Mouse (Mus musculus) liver, embryonic 11.5 days (tissue): ENCODE measurements at regions not wholly inside any gene's neighbourhood (a gene's known extent, or its start where the extent isn't known, plus 50 kb on each side); places are given as distances from the start of the nearest gene placed in this dataset.

ENCODE experiments used
- ATAC-seq: fragments of 200-750 bp; cut with Nextera tagmentation; replicated peaks from 2 replicates; pipeline ENCODE4 v1.8.0; 2017; ENCODE audit warnings: moderate number of reproducible peaks, mild to moderate bottlenecking, moderate TSS enrichment, moderate library complexity; ENCODE audit not compliant: low FRiP score
- DNase-seq: peaks from one replicate; pipeline ENCODE4 v3.0.0-alpha.2; 2017; ENCODE audit warnings: low spot score
- H3K27ac ChIP-seq: fragments of 300-500 bp; sonication (generic); 2 replicates; pipeline ENCODE4 v1.5.1; 2014; ENCODE audit warnings: mild to moderate bottlenecking, low read depth, low read length, control low read depth
- H3K27me3 ChIP-seq: fragments of 300-500 bp; sonication (generic); replicated peaks from 2 replicates; pipeline ENCODE4 v1.6.1; 2014; ENCODE audit warnings: low read length, mixed read lengths; ENCODE audit not compliant: control insufficient read depth, insufficient read depth
- H3K36me3 ChIP-seq: fragments of 300-500 bp; sonication (generic); 2 replicates; pipeline ENCODE4 v1.6.1; 2014; ENCODE audit warnings: mild to moderate bottlenecking, low read length, moderate library complexity, mixed read lengths; ENCODE audit not compliant: control insufficient read depth, insufficient read depth
- H3K4me1 ChIP-seq: fragments of 300-500 bp; sonication (generic); replicated peaks from 2 replicates; pipeline ENCODE4 v1.6.1; 2014; ENCODE audit warnings: low read length, mixed read lengths; ENCODE audit not compliant: control insufficient read depth, insufficient read depth
- H3K4me2 ChIP-seq: fragments of 300-500 bp; sonication (generic); 2 replicates; pipeline ENCODE4 v1.6.1; 2014; ENCODE audit warnings: mild to moderate bottlenecking, control low read depth, moderate library complexity
- H3K4me3 ChIP-seq: fragments of 300-500 bp; sonication (generic); 2 replicates; pipeline ENCODE4 v1.5.1; 2014; ENCODE audit warnings: low read depth, low read length, control low read depth
- H3K9ac ChIP-seq: fragments of 300-500 bp; sonication (generic); 2 replicates; pipeline ENCODE4 v1.6.1; 2014; ENCODE audit warnings: low read depth, low read length, control low read depth
- H3K9me3 ChIP-seq: fragments of 300-500 bp; sonication (generic); 2 replicates; pipeline ENCODE4 v1.6.1; 2016; ENCODE audit warnings: low read length, inconsistent platforms, mixed read lengths; ENCODE audit not compliant: control insufficient read depth
- WGBS: fragments of 180-500 bp; shearing (Covaris S2); extraction: QIAGEN DNeasy Blood & Tissue Kit; methylation state at CpG from one replicate; pipeline ENCODE4 v1.1.7; 2014; 5-methylcytosine and 5-hydroxymethylcytosine counted together

DNA sequence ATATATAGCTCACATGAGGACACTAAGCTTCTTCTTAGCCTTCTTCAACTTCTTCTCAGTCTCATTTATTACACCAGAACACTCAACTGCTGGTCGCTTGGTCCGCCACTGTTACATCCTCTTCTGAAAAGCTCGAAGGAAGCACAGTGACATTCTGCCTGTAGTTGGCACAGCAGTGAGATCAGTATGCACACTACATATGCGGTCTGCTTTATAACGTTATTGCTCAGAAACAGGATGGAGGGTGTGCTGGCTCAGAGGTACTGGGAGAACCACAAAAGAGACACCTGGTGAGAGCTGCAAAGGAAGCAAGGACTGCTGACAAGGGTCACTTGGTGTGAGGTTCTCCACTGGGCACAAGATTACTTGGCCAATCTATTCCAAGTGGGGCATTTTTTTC is 179.5 kb downstream of the Ets1 start:
- Histone ChIP-seq H3K9ac (no peak overlapping the region), H3K4me3 (no peak overlapping the region), H3K27ac (no peak overlapping the region), H3K36me3 (no peaks in the 10 kb centered on the region), H3K4me2 (no peak overlapping the region), H3K9me3 (no peaks in the 10 kb centered on the region), H3K27me3 (no peaks in the 10 kb centered on the region), H3K4me1 (no peaks in the 10 kb centered on the region)
- ATAC-seq (no peak), DNase-seq (no peak)
- WGBS = 76% methylated on average over 5 of the region's 5 CpGs

GRCm38 (mm10) chr9:32816649-32817425 is 180.8 kb downstream of the Ets1 start:
- H3K27me3 ChIP-seq = no peaks in the 10 kb centered on the region
- no peak overlapping the region for H3K4me2 ChIP-seq
- WGBS = 62% methylated on average over 9 of the region's 9 CpGs
- H3K4me3 ChIP-seq = no peak overlapping the region
- H3K36me3 ChIP-seq = no peaks in the 10 kb centered on the region
- no peaks in the 10 kb centered on the region for H3K4me1 ChIP-seq
- no peak for DNase-seq
- no peak overlapping the region for H3K27ac ChIP-seq
- H3K9ac ChIP-seq = no peak overlapping the region
- no peak for ATAC-seq
- H3K9me3 ChIP-seq = no peaks in the 10 kb centered on the region

GRCm38 (mm10) chr9:32817442-32818358 is 181.7 kb downstream of the Ets1 start:
- Histone ChIP-seq H3K9ac (no peak overlapping the region), H3K9me3 (no peaks in the 10 kb centered on the region), H3K4me1 (no peaks in the 10 kb centered on the region; the same call in 1 of the 2 replicates), H3K4me2 (no peak overlapping the region), H3K27me3 (no peaks in the 10 kb centered on the region), H3K27ac (no peak overlapping the region), H3K4me3 (no peak overlapping the region), H3K36me3 (no peaks in the 10 kb centered on the region)
- DNase-seq (no peak), ATAC-seq (no peak)
- WGBS = 59% methylated on average over 7 of the region's 7 CpGs

GRCm38 (mm10) chr9:32823439-32824133 is 187.6 kb downstream of the Ets1 start:
- Histone ChIP-seq H3K36me3 (no peaks in the 10 kb centered on the region), H3K4me3 (no peak overlapping the region), H3K9ac (no peak overlapping the region), H3K27ac (no peak overlapping the region), H3K4me2 (no peak overlapping the region), H3K27me3 (no peaks in the 10 kb centered on the region), H3K4me1 (no peaks in the 10 kb centered on the region; the same call in 1 of the 2 replicates), H3K9me3 (no peaks in the 10 kb centered on the region)
- DNase-seq = no peak
- no peak for ATAC-seq
- WGBS = 61% methylated on average over 8 of the region's 8 CpGs

DNA sequence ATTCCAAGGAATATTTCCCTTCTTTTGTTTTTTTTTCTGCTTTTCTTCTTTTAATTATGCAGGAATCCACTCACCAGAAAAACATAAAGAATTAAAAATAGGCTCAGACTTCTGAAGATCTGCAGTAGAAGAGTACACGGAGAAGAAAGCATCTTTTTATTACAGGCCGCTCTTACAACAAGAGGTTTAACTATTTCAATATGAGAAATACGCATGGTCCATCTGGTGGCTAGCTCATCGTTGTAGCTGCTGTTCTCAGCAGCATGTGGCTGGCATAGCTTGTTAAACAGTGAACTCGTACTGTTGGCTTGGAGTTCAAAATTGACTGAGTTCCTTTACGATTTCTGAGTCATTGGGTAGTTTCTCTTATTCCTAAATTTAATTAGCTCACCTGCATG is 188.1 kb downstream of the Ets1 start:
- Histone ChIP-seq H3K27ac (no peak overlapping the region), H3K9me3 (no peaks in the 10 kb centered on the region), H3K9ac (no peak overlapping the region), H3K4me2 (no peak overlapping the region), H3K4me1 (no peaks in the 10 kb centered on the region; the same call in 1 of the 2 replicates), H3K36me3 (no peaks in the 10 kb centered on the region), H3K4me3 (no peak overlapping the region), H3K27me3 (no peaks in the 10 kb centered on the region)
- no peak for DNase-seq
- ATAC-seq = no peak
- WGBS = 70% methylated on average over 6 of the region's 6 CpGs

- Histone ChIP-seq H3K9me3 (no peaks in the 10 kb centered on the region), H3K27ac (no peak overlapping the region), H3K4me2 (no peak overlapping the region), H3K36me3 (no peaks in the 10 kb centered on the region), H3K9ac (no peak overlapping the region), H3K27me3 (no peaks in the 10 kb centered on the region), H3K4me1 (no peaks in the 10 kb centered on the region), H3K4me3 (no peak overlapping the region)
- 25% methylated on average over 2 of the region's 2 CpGs for WGBS
- ATAC-seq = no peak
- no peak for DNase-seq
These were observed 194.4 kb downstream of the Ets1 start for GRCm38 (mm10) chr9:32830268-32830891.

DNA sequence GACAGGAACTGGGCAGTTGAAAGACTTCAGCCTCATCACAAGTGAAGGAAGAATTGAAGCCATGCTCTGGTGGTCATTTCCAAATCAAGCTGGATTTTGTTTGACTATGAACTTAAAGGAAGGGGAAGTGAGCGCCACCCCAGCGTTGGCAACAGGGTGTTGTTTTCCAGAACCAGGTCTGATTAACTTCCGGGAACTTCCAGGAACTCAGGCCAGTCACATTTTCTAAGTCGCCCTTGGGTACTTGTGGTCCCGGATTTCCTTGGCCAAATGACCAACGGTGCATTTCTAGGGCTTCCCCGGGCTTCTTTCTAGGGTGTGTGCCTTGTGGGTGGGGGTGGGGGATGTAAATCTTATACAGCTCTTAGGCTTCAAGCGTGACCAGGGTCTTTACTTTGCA is 197.4 kb downstream of the Ets1 start:
- no peak for ATAC-seq
- H3K9me3 ChIP-seq = no peaks in the 10 kb centered on the region
- H3K4me1 ChIP-seq = no peaks in the 10 kb centered on the region
- no peak for DNase-seq
- no peaks in the 10 kb centered on the region for H3K27me3 ChIP-seq
- no peak overlapping the region for H3K27ac ChIP-seq
- no peak overlapping the region for H3K4me2 ChIP-seq
- H3K4me3 ChIP-seq = no peak overlapping the region
- H3K9ac ChIP-seq = no peak overlapping the region
- H3K36me3 ChIP-seq = no peaks in the 10 kb centered on the region
- WGBS = 76% methylated on average over 8 of the region's 8 CpGs
